Mouse (Mus musculus) 3T3-L1 (cell line): Measurements from ENCODE around the gene Fyb.
"Not testable (repeated sequence)": the region's sequence is repeated elsewhere in the genome, so short reads cannot be mapped to it uniquely, and the experiment has no call there.

Experiments
- DNase-seq: peaks from one replicate; pipeline ENCODE4 v3.0.0-alpha.2; 2015; ENCODE audit warnings: low read depth, low spot score

Gene Fyb

DNA sequence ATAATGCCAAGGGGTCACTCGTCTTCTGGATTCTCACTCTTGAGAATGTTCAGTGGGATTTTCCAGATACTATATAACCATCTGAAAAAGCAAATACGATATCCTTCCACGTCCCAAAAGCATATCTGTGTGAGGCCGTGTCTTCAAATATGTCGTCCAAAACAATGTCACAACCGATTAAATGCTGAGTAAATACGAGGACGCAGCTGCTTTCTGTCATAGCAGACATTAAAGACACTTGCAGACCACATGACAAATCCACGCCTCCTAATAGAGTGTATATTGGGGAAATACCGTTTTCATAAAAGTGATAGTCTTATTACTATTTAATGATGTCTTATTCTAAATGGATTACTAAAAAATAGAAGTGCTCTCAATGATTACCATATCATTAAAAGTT lies 38.0 kb downstream of the Fyb start:
- no peak for DNase-seq

DNA sequence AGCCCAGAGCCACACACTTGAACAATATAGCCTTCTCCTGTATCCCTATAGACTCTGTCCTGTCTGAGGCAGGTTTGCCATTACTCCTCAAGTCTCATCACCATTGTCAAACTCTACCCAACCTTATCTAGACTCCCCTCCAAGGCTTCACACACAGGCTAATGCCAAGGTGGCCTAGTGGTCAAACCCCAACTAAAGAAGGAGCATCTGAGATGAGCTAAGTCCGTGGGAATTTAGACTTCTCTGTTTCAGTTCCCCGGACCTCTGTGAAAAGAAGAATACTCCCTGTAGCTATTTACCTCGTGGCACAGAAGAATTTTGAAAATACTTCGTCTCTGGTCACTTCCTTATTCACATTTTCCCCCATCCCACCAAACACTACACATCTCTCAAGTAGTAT lies 39.5 kb downstream of the Fyb start:
- DNase-seq, result no peak

DNA sequence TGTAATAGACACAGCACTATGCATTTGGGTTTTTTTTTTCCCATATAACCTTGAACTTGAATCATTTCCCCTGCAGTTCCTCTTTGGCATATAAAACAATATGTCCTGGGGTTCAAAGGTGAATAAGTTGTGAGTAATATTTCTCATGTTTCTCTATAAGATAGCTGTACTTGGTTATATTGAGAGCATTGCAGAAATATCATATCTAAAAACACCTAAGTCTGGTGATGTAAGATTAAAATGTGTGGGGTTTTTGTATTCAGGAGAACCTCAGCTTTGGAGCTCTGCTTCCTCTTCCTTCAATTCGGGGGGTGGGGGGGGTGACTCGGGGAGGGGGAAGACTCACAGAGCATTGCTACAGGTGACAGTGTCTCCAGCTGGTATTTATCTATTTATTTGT lies 40.0 kb downstream of the Fyb start:
- DNase-seq, result no peak

DNA sequence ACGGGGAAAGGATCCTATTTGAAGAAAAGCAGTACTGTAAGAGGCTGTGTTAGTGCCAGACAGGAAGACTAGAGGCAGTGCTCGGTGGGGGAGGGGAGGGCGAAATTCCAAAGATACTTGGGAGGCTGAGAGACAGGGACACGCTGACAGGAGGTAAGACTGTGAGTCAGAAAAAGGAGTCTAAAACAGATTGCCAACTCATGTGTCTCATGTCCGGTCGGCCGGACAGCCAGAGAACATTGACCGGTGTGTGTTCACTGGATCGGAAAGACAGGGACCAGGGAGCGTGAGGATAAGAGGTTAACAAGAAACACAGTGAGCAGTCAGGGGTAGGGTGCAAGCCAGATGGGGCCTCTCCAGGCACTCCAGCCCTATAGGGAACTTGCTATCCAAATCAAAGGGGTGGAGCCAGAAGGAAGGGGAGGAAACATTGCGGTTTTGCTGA lies 42.3 kb downstream of the Fyb start:
- DNase-seq, result peak; percentile 99

DNA sequence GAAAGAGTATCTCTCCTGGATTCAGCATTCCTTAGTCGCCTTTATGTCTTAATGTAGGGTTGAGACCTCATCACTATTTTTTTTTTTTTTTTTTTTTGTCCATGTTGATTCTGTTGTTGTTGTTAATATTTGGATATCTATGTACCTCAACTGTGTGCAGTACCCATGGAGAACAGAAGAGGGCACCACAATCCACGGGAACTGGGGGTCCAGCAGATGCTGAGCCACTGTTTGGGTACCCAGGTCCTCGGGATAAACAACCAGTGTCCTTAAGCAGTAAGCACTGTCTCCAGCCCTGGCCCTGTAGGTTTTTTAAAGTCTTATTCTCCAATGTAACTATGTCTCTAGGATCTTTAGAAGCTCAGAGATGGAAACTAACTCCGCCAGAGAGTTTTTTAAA lies 43.2 kb downstream of the Fyb start:
- peak; percentile 43 for DNase-seq

DNA sequence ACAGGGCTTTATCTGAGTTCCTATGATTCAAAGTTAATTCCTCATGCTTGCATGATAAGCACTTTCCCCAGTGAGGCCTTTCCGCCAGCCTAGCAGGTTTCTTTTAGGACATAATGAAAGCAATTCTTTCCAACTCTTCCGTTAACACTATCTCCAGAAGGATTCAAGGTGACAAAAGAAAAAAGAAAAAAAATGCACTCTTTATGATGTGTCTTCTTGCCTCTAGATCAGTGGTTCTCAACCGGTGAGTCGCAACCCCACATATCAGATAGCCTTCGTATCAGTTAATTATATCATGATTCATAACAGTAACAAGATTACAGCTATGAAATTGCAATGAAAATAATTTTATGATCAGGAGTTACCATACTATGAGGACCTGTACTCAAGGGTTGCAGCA lies 45.3 kb downstream of the Fyb start:
- DNase-seq, result no peak

DNA sequence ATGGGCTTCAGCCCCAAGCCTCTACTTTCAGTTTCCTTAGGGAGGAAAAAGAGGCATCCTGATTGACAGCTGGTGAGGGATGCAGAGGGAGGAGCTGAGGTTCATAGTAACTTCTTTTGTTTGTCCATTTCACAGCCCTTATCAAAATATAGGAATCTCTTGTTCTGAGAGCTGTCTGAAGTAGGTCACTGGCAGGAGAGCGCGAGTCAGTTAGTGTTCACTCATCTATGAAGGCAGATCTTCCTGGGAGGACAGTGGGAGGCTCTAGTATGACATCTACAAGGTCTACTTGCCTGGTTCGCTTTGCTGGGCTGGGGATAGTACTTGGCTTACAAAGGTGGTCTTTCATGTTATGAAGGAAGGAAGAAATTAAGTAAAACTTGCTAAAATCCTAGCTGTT lies 46.0 kb downstream of the Fyb start:
- DNase-seq, result peak; percentile 46

DNA sequence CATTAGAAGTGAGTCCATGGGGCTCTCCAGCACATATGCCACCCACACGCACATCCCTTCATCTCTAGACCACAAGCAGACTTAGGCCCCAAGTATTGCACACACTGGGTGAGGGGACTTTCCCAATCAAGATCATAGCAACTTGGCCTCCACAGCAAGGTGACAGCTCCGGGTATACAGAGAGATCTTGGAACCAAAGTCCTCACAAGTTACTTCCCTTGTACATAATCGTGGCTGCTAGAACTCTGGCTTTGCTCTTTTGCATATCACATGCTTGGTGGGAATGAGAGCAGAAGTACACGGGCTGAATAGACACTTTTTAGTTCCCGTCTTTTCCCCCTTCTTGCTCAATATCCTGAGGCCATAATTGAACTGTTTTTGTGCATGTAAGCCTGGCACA lies 46.4 kb downstream of the Fyb start:
- DNase-seq, result no peak

DNA sequence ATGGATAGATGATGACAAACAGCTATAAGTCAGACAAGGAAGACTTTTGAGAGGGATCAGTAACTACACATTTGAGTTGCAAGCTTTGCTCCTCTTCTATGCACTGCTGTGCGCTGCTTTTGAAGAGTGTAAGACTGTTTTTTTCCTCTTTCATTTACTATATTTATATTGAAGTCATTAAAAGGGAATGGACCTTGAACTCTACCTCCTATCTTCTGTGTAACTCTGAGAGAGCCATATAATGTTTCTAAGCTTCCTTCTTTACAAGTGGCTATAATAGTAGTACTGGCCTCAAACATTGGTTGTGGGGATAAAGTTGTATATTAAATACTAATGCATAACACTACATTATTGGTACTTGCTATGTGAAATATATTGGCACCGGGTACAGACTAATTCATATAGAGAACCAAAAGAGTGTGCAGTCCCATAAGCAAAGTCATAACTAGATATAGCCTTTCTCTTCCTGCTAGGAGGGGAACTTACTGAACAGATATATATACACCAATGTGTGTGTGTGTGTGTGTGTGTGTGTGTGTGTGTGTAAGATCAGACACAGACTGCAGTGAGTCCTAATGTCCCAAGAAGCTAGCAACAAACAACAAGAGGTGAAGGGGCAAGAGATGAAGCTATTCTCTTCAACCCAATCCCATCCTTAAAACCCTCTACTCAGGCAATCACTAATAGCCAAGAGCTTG lies 47.7 kb downstream of the Fyb start:
- no peak for DNase-seq

DNA sequence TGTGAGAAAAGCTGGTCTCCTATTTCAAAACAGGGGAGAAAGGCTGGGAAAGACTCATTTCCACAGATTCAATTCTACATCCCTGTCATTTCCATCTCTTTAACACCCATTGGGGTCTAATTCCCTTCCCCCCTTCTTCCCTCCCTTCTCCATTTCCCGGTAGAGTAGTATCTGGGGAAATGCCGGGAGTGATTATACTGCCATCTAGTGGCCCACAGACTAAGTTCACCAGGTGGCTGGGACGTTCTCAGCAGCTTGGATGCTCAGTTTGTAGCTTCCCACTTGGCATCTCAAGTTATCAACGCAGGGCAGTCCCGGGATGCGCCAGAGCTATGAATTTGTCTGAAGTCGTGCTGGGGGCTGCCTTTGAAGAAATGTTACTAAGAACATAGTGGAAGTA lies 48.2 kb downstream of the Fyb start:
- DNase-seq, result peak; percentile 87

DNA sequence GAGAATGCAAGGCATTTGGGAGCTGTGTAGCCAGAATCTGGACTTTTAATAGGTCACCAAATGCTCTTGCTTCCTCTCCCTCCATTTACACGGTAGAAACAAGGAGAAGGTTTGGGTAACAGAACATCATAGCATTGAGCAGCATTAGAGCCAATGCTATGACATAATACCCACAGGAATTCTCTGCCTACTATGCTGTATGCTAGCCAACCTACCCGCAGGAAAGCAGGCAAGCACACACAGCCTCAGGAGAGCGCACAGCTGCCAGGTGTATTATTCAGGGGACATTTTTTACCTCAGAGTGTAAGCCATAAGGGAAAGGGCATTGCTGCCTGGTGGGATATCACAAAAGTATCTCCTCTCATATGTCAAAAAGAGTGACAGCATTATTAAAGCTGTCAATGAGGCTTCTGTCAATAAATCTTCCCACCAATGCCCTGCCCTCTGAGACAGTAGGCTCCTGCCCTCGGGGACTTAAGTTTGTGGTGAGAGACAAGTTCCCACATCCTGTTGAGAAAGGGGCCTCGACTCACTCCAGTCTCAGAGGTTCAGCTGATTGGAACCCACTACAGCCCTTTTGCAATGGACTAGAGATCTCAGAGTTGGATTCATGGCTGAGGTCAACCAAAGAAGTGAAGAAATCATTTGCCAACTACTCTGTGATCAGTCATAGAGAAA lies 51.8 kb downstream of the Fyb start:
- DNase-seq, result peak; percentile 95

DNA sequence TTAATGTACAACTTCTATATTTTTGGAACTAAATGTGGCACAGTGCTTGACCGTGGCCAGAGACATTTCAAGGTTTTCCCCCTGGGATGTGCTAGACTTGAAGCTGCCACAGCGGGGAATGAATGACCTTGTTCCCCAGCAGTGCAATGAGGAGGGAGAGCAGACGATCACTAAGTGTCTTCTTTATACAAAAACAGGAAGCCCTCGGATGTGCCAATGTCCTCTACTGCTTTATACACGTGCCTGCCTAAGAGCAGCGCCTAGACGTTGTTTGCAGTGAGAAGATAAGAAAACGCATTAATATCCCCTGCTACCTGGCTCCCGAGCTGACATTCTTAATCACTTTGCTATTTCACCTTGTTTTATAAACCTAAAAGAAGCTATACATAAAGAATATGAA lies 55.3 kb downstream of the Fyb start:
- DNase-seq, result no peak

DNA sequence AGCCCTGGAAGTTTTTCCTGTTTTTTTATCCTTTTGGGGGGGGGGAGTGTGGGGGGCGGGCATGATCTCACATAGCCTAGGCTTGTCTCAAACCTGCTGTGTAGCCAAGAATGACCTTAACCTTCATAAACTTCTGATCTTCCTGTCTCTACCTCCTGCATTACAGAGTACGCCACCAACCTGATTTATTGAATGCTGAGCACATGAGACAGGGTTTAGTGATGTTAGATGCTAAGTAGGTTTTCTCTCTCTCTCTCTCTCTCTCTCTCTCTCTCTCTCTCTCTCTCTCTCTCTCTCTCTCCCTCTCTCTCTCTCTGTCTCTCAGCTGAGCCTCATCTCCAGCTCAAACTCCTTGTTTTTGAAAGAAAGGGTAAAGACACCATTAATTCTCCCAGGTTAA lies 56.0 kb downstream of the Fyb start:
- DNase-seq, result no peak

DNA sequence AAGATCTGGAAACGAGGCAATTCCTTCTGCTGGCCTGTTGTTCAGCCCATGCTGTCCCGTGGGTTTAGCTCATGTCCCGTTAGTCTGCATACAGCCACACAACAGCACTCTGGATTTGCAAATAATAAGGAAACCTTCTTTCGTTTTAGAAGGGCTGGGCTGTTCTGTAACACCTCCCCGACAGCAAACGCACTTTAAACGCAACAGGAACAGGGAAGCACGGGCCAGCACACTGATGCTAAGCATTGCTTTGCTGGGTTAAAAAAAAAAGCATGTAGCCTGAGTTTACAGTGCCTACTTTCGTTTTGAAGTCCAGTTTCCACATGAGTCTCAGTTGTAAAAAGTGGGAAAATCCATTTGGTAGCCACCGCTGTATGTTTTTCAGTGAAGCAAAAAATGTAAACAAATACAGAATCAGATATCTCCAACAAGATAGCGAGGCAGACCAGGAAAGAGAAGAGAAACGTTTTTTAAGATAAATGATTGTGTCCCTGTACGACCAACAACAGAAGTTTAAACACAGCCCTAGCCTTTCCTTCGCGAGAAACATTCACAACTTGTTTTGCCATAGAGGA lies 56.6 kb downstream of the Fyb start:
- DNase-seq, result no peak

DNA sequence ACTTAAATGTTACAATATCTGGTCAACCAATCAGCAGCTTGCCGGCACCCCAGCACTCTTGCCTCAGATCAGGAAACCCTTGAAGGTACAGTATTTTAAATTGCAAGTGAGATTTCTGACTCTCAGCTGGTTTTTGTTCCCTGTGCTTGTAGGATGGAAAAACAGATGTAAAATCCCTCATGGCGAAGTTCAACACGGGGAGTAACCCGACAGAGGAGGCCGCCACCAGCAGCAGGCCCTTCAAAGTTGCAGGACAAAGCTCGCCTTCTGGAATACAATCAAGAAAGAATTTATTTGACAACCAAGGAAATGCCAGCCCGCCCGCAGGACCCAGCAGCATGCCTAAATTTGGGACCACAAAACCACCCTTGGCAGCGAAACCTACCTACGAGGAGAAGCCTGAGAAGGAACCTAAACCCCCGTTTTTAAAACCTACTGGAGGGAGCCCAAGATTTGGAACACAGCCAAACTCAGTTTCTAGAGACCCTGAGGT lies 57.2 kb downstream of the Fyb start:
- DNase-seq, result no peak

DNA sequence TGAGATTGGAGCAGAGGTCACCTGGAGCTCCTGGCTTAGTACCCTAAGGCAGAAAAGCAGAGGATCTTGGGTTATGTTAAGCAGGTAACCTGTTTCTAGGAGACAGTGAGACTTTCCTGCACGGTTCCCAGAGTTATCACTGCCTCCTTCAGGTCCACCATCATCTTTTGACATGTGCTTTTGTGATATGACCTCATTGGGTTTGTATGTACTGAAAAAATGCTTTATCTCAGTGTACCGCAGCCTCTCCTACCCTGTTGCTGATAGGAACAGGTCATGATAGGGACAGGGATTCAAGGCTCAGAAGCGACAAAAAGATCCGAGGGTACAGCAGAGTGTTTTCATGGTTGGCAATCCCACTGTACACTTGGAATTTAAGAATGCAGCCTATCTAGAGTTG lies 62.0 kb downstream of the Fyb start:
- no peak for DNase-seq

DNA sequence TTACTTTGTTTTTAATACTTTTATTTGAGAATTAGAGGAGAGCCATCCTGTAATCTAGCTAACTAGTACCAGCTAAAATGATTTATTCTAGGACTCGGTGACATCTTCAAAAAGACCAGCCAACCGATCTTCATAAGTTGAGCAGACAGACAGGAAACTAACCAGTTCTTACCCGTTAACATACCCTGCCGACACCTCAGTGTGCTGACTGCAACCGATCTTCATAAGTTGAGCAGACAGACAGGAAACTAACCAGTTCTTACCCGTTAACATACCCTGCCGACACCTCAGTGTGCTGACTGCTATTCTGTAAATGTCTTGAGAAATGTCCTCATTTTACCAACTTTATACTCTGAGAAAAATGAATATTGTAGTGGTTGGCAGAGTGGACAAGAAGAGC lies 63.7 kb downstream of the Fyb start:
- DNase-seq, result not testable (repeated sequence)

DNA sequence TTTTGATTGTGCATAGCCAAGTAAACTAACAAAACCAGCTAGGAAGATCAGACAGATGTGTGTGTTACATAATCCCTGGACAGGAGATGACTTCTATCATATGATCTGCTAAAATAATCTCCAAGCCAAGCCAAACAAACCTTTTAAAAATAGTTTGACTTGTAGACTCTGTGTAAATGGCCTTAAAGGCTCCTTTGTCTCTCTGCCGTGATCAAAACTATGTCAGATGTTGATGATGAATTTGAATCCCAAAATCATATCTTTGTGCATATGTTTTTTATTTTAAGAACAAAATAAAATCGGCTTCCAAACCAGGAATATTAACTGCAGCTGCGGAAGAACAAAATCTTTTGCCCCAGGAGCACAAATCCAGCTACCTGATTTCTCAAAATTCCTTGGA lies 64.9 kb downstream of the Fyb start:
- DNase-seq, result peak; percentile 46

DNA sequence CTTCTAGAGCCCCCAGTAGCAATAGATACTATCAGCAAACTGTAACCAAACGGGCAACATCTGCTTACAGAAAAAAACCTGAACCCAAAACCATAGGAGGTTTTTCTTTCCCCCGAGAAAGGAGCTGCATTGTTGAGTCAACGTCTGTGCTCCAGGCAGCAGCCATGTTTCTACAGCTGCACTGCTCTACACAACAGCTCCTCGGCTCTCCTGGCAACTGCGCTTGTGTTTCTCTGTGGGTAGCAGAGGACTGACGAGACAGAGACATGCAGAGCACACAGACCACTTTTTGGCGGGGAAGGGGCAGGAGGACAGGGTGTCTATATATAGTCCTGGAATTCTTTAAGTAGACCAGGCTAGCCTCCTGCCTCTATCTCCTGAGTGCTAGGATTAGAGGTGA lies 65.5 kb downstream of the Fyb start:
- DNase-seq, result no peak

DNA sequence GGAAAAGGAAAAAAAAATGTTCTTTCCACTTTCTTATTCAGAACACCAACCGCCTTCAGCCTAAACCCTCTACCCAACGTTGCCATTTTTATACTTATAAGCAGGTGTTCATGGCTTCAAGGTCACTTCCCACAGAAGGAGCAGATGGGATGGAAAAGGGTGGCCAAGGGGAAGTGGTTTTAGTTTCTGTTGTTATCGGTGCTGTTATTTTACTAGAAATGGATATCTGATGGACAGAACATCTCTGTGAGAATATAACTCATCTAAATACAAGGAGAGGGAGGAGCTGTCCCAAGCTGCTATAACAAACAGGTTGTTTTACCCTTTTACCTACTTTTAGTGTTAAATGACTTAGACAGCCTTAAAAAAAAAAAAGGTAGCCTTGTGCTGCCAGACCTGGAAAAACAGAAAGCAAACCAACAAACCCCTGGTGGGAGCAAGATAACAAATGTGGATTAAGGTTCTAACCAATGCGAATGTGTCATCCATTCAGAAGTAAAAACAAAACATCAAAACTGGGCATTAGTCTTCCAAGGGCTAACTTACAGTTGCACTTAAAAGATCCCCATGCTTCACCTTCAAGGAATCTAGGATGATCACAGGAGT lies 68.3 kb downstream of the Fyb start:
- DNase-seq, result no peak

DNA sequence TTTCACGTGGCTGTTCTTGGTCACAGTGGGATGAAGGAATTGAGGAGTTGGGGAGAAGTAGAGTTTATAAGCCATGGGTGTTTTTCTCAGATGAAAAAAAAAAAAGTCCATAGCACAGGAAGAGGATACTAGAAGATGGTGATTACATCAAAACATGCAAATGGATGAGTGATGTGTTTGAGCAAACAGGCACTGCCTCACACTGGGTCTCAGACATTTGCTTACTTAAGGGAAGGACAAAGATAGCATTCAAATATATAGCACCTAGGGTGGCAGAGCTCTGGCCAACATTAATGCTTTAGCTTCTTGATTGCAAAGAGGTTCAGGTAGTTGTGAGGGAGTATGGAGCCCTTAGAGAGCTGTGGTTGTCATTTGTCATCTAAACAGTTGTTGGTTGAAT lies 68.9 kb downstream of the Fyb start:
- DNase-seq, result no peak

DNA sequence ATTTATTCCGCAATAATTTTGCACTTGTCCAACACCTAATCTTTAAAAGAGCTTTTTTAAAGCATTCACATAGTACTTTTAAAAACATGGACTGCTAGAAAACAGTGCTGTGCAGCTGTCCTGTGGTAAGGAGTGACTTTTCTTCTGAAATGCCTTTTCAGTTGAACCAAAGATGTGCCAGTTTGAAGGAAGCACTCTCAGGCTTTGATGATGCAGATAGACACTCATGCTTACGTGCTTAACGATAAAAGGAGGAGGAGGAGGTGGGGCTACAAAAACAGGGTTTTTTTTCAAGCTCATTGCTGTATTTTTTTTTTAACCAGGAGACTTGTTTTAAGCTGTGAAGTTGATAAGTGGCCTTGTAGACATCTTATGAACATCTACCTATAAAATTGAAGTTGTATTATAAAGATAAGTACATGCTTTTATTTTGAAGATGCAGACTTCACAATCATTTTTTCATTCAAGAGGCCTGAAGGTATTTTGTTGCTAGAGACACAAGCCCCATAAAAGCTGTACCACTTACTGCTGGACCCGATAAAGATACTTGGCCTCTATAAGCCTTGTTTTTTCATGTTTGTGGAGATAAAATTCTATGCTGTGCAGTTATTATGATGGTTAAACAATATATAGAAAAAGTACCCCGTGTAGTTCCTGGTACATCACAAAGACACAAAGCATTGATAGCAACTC lies 70.1 kb downstream of the Fyb start:
- no peak for DNase-seq
